Mouse (Mus musculus) left cerebral cortex, adult 11 months (tissue): ENCODE data around the gene Spon1.

Experiments
- DNase-seq: peaks from one replicate; pipeline ENCODE4 v3.0.0; 2022; ENCODE audit warnings: low spot score

The Spon1 gene

DNA sequence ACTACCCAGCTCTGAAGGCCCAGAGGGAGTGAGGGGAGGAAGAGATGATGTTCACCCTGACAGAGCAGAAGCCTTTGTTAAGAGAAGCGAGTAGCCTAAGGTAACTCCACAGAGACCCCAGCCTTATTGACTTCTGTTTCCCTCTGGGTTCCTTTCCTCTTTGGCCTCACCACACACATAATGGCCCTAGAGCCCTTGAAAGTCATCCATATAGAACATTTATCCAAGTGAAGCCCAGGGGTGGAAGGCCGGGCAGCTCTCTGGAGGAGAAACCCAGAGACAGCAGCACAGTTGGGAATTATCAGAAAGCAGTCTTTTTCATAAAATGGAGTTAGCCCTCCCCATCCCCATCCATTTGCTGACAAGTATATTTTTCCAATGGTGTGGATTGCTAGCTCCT lies 75.7 kb downstream of the Spon1 start:
- no peak for DNase-seq

DNA sequence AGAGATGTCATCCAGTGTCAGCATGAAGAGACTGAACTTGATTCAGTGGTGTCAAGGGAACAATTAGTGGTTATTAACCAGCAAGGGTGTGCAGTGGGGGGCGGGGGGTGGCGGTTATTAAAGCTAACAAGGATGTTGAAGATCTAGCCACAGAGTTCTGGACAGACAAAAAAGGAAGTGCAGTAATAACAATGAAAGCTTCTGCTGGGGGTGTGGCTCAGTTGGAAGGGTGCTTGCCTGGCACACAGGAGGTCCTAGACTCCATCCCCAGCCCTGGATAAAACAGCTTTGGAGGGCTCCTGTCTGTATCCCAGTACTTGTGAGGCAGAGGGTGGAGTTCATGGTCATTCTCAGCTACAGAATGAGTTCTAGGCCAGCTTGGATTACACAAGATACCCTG lies 77.4 kb downstream of the Spon1 start:
- DNase-seq, result no peak

DNA sequence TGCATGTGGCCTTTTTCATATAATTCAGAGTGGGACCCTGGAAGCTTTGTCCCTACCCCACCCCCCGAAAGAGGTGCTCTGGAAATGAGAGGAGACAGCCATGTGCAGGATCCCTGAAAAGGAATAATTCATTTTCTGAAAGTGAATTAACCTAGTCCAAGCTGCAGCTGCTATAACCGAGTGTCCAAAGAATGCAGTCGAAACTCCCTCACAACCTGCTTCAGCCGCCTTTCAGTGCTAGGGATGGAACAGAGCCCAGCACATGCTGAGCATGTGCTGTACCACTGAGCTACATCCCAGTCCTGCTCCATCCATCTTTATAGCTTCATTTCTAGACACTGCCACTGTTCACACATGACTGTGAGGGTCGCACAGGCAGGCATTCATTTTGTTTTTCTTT lies 79.4 kb downstream of the Spon1 start:
- no peak for DNase-seq

DNA sequence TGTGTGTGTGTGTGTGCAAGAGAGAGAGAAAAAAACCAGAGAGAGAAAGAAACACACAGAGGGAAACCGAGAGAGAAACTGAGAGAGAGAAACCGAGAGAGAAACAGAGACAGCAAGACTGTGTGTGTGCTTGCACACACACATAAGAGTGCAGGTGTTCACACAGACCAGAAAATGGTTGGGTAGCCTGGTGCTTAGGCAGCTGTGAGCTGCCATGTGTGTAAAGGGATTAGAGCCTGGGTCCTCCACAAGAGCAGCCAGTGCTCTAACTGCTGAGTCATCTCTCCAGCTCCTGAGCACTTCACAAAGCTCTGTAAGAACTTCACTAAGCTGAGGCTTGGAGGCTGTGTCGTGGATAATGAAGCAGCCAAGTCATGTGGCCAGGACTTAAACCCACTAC lies 80.8 kb downstream of the Spon1 start:
- DNase-seq, result no peak

DNA sequence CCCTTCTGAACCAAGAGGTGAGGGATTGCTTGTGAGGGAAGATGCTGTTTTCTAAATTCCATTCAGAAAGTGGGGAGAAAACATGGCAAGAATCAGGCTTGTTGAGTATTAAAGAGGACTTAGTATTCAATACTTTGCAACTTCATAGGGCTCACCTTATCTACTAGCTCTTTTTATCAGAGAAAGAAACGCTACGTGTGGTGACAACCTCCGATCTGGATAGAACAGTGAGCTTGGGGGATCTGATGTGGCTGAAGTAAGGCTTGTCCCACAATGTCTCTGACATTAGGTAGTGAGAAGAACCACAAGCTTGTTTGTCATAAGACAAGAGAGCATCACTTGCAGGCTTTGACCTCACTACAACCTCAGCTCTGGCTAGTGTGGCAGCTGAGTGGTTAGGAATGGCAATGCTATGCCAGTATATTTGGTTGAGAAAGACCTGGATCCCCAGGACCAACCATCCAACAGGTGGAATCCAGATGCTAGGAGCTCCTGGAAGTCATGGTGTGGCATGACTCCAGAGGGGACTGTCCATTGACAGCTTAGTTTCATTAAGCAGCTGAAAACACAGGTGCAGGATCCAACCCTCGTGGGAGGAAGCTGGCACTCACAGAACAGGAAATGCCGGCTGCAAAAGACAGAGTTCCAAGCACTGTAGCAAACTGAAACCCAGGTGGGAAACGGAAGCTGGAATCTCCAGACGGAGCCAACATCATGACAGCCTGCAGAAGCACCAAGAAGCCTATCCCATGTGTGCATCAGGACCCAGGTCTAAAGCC lies 81.4 kb downstream of the Spon1 start:
- DNase-seq, result no peak

DNA sequence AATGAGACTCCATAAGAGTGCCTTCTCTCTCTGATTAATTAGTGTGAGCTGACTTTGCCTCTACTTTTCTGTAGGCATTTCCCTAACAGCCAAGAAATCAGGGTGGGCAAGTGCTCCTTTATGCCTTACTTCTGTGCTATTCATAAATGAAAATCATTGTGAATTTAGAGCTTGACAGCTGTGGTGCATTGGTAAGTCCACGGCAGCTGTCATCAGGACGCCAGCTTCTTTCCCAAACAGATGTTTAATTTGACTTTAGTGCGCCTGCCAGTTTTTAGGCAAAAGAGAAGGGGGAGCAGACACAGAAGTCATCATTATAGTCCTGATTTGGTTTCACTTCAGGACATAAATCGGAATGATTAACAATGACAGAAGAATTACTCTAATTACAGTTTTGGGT lies 84.6 kb downstream of the Spon1 start:
- DNase-seq, result no peak

DNA sequence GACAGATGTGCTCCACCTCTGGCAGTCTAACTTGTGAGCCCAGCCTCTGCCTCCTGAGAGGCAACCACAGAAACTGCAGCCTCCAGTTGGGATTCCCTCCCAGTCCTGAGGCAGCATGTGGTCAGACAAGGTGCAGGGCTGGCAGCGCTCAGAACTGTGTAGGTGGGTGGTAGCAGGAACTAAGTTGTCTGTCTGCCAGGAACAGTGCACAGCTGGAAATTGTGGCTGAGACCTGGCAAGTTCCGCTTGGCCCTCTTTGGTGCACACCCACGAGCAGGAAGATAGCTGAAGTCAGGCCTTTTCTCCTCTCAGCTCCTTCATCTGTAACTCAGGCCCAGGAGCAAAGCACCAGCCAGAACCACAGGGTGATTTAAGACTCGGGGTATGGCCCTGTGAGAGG lies 89.6 kb downstream of the Spon1 start:
- no peak for DNase-seq

DNA sequence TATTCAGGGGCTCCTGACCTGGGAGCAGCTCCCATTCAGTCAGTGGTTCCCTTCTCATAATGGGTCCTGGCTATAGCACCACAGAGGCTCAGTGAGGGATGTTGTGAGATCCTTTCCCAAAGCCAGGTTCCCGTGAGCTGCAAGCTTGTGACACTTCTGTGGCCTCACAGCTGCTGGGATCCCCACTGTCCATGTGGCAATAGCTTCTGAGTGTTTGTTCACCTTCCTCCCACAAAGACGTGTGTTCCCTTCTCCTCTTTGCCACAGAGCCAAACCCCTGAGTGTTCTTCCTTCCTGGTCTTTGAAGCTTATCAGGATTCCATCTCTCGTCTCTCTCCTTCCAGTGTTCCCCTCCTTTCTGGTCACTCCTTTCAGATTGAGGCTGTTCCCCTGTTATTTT lies 90.3 kb downstream of the Spon1 start:
- DNase-seq, result no peak

DNA sequence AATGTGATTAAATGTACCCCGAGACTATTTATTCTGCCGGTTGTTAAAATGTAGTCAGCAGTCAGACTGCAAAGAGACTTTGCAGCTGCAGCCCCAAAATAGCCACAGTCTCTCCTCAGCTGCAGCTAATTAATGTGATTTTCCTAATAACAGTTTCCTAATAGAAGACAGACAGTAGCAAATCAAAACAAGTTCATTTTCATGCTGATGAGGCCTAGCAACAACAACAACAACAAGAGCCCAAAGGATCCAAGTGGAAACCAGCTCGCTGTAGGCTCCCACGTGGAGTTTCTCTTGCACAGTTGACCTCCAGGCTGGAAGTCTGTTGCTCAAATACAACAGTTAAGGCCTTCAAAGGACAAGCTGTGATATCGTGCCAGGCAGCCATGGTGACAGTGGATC lies 93.7 kb downstream of the Spon1 start:
- no peak for DNase-seq

DNA sequence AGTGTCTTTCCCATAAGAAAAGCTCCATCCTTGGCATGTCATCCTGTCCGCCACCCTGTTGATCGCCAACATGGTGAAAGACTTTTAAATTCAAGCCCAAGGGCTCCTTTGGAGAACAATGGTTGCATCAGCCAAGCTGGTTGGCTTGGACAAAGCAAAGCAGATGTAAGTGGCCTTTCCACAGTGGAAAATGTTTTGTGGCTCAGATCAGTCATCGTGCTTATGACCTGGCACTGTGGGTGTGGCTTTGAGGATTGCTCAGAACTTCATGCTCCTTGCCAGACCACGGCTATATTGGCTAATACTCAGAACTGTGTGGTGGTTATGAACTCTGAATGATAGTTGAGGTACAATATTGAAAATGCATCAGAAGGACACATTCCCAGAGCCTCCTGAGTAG lies 96.2 kb downstream of the Spon1 start:
- no peak for DNase-seq

DNA sequence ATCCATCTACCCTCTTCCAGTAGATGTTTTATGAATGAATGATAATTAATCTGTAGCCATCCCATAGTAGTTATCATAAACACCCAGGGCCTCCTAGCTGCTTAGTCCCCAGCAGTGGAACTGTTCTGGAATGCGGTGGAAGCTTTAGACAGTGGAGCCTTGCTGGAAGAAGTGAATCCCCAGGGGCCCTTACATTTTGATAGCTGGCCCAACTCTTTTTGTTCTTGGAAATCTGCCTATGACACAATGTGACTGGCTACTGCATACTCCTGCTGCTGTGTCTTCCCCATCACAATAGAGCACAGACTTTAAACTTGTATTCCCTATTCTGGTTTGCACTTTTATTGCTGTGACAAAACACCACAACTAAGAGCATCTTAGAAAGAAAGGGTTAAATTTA lies 107.0 kb downstream of the Spon1 start:
- no peak for DNase-seq

DNA sequence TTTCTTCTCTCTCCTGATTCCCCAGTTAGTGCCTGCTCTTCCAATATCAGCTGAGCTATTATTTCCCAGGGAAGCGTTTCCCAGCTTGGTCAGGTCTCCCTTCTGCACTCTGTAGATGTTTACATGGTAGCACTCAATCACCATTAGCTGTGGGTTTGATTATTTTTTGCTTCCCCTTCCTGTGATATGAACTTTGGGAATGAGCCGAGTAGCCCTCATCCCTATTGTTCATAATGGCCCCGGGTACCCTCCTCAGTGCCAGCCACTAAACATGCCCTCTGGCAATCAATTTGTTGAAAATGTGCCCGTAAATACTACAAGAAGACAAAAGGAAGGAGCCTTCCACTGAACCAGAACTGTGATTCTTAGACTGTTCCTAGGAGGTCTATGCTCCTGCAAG lies 111.7 kb downstream of the Spon1 start:
- no peak for DNase-seq

DNA sequence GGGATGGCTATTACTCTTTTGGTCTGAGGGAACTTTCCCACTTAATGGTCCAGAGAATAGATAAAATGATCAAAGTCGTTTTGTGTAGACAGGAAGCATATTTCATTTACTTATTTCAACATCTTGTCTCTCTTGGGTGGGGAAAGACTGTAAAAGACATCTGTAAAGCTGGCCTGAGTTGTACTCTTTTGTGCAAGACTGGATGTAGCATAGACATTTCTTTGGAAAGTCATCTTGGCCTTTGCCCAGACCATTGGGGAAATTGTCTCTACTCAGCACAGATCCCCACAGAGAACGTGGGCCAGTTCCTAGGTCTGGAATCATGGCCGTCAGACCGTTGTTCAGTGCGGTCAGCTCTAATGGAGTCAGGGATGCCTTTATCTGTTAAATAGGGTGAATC lies 112.1 kb downstream of the Spon1 start:
- no peak for DNase-seq

DNA sequence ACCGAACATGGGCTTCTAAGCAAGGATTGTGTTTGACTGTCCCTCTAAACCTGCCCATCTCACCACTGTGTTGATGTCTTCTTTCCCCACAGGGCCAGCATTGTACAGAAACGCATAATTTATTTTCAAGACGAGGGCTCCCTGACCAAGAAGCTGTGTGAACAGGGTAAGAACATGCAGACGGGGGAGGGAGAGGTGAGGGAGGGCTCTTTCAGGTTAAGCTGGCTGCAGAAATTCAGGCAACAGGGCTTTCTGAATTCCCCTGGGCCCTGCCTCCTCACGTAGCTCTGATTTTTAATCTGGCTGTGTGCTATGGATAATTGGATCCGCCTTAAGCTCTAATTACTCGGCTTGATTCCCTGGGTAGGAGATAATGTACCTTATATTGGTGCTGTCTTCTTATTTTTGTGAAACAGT lies 113.3 kb downstream of the Spon1 start:
- DNase-seq, result no peak

DNA sequence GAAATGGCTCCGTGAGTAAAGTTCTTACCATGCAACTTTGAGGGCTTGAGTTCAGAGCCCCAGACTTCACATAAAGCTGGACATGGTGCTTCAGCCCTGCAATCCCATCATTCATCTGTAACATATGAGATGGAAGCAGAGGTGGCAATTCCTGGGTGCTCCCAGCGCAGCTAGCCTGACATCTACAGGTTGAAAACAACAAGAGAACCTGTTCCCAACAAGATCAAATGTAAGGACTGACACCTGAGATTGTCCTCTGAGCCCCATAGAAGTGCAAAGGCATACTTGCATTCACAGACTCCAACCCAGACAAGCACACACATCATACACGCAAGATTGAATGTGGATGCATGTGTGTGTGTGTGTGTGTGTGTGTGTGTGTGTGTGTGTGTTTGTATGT lies 114.2 kb downstream of the Spon1 start:
- DNase-seq, result no peak

DNA sequence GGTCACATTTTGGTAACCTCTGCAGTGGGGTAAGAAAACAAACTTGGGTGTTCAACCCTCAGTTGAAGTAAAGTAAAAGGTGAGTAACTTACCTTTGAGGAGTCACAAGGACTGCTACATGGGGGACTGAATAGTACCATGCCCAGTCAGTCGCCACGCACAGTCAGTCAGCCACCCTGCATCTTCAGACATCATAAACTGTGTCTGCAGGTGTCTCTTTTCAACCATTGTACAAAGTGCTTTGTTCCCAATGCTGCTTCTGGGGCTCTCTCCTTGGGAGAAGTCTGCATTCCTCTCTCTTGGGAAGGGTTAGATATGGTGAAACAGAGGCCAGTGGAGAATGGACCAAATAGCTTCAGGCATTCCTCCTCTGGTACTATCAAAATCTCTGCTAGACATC lies 125.0 kb downstream of the Spon1 start:
- no peak for DNase-seq

DNA sequence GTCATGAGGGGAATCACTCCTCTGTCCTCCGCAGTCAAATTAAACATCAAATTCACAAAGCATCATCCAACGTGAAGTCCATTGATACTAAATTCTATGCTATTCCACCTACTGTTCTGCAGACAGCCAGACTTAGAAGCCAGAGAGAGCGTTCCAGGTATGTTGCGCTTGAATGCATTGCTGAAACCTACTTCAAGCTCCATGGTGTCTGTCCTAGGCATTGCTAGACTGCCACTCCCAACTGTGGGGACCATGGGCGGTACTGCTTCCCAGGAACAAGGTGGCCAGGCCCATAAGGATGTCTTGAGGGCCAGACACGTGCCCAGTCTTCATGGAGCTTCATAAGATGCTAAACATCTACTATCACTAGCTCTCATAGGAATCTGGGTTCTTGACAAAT lies 125.7 kb downstream of the Spon1 start:
- DNase-seq, result no peak

DNA sequence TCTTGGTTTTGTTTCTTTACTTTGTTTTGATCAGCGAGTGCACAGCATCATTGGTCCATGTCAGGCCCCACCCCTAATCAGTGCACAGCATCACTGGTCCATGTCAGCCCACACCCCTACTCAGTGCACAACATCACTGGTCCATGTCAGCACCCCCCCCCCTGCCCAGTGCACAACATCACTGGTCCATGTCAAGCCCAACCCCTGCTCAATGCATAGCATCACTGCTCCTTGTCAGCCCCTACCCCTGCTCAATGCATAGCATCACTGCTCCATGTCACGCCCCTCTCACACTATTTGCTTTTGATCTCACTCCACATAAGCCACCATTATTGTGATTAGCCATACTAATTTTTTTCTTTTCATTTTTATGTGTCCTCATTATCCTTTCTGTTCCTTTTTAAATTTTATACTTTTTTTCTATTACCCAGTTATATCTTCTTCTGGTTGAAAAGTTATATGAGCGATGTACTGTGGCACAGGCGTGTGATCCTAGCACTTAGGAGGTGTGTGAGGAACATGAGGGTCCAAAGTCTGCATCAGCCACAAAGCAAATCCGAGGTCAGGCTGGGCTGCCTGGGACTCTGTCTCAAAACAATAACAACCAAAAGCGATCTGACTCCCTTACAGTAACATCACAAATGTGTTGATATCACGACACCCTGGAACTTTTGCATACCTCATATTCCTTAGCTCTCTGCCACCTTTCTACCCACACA lies 128.3 kb downstream of the Spon1 start:
- DNase-seq, result no peak

DNA sequence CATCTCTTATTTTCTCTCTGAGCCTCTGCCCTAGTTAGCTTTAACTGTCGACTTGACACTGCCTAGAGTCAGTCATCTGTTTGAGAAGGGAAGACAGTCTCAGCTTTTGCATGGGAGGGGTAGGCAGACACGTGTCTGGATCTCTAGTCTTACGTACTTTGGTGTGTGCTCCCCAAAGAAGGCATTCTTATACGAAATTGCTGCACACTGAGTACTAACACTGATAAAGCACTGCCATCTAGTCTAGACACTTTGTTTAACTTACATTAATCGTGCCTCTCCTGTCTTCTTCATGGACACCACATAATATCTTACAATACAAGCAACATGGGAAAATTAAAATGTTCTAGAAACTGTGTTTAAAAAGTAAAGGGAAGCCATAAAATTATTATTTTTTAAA lies 129.5 kb downstream of the Spon1 start:
- no peak for DNase-seq

DNA sequence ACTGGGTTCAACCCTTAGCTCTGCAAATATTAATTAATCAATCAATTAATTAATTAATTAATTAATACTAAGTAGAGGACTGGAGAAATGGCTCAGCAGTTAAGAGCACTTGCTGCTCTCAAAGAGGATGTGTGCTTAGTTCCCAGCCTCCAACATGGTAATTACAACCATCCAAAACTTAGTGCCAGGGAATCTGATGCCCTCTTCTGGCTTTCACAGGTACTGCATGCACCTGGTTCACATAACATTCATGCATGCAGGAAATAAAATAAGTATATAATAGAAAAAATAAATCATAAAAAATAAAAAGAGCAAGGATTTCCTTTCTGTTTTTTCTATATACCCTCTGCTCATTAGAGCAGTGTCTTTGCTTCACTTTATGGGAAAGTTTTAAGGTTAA lies 132.6 kb downstream of the Spon1 start:
- no peak for DNase-seq

DNA sequence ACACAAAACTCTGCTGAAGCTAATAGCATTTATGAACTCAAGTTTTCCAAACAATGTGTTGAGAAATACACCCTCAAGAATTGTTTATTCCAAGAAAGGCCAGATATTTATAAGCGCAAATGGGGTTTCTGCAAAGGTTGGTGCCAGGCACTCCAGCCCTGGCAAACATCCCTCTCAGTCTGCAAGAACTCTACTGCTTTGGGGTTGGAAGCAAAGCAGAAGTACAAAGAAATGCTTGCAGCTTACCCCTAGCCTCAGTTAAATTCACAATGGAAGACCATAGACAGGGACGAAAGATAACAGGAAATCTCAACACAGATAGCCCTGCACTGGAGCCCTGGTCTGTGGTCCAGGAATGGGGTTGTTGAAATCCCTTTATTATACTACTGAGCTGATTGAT lies 135.7 kb downstream of the Spon1 start:
- no peak for DNase-seq

DNA sequence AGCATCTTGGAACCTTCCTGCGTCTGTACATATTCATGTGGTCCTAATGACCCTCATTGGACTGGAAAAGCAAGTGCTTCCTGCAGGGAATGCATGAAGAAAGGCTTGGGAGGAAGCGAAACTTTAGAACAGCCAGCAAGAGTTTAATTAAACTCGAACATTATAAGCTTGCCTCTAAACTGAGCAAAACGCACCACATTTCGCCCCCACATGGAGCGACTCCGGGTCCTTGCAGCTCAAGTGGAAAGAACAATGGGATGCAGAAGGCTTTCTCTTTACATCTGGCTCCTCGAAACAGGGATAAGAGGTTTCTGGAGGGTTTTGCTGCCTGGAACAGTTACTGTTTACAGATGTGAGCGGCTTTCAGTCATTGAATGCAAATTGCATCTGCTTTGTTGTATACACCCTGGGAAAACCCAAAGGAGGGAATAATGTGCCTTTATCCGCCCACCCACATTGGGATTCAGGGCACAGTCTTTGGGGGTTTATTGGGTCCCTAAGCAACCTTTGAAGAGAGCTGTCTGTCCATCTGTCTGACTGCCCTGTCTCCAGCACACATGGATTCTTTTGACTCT lies 136.2 kb downstream of the Spon1 start:
- no peak for DNase-seq

DNA sequence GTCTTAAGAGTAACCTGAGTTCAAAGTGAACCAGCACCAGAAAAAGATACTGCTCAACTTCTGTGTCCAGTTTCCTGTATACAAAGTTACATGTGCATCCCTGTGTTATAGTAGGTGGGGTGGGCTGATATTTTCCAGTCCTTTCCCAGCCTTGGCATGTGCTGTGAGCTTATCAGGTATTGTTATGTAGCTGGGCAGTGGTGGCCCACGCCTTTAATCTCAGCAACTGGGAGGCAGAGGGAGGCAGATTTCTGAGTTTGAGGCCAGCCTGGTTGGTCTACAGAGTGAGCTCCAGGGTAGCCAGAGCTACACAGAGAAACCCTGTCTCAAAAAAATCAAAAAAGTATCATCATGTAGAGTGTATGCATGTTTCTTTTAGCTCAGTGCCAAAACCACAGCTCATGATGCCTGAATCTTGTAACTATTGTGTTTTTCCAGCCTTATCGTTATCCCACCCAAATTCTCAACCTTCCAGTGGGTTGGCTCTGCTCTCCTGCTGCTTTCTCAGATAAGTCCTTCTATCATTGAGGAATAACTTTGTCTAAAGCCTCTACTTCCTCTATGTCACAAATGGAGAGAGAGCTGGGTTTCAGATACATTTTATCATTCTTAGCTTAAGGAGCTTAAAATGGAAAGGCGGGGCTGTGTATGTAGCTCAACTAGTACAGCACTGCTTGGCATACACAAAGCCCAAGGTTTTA lies 137.5 kb downstream of the Spon1 start:
- no peak for DNase-seq
